Mouse (Mus musculus): ENCODE results near the gene Ascc2.

Ascc2 gene

DNA sequence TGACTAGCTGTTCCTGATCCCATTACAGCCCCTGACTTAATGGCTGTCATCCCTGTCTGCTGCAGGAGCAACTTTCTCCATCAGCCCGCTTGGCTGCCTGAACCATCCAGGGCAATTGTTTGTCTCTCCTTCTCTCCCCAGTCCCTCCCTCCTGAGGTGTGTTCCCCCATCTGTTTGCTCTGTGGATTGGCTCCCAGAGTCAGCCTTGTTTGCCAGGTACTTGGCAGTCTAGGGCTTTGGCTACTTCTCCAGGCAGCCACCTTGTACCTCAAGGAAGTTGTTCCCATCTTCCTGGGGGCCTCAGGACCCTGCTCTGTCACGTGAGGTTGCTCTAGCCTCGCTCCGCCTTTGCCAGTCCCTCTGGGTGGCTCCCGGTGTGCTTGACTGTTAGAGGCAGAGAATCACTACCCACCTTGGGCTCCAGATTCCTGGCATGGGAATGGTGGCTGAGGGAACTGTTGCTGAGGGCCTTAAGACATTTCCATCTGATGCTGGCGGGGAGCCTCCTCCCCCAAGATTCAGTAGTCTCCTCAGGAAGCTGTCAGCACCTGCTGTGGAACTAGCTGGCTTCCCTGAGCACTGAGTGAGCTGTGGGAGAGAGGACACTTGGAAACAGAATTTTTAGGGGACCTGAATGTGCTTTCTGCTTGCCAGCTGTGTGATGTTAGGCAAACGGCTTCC, 83.5 kb downstream of the Ascc2 start:
- no peak for DNase-seq

DNA sequence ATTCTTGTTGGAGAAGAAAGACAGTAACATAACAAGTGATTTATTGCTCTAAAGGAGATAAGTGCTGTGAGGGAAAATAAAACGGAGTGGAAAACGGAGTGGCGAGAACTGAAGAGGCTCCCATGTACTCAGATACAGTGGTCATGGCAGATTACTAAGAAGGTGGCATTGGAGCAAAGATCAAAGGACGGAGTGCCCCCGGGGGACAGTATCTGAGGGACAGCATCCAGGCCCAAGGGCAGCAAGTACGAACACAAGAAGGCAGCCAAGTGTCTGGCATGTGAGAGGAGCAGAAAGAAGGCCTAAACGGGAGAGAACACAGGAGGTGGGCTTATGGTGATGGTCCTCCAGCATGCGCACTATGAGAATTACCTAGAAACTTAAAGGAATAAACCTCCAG, 84.2 kb downstream of the Ascc2 start:
- no peak for DNase-seq

- no peak for DNase-seq
These were observed 92.1 kb downstream of the Ascc2 start for GRCm38 (mm10) chr11:4729603-4730002.

DNA sequence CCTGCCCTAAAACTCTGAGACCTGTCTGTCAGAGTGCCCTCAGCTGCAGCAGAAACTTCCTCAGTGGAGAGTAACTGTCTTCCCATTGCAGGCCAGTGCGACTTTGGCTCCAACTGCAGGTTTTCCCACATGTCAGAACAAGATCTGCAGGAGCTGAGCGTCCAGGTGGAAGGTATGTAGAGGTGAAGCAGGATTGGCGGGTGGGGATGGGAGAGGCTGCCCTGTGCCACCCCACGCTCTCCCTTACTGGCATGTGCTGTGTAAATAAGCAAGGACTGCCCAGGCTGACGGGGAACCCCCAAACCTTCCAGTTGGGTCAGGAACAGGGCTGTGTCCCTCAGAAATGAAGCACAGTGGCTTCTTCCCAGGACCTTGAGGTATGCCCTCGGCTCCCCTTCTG, 92.5 kb downstream of the Ascc2 start:
- DNase-seq: no peak

GRCm38 (mm10) chr11:4730913-4731312, 93.4 kb downstream of the Ascc2 start:
- no peak for DNase-seq

DNA sequence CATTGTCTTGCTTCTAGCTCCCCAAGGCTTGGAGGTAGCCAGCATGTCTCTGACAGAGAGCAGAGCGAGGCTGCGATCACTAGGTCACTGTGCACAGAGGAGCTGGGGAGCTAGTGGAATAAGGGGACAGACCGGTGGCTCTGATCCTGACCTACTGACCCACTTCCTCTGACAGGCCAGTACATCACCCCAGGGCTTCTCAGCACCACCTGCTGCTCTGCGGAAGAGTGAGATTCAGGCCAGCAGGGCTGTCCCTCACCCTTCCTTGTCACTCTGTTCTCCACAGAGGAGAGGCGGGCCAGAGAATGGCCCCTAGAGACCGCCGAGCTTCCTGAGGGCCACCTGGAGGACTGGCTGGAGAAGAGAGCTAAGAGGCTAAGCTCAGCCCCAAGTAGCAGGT, 94.2 kb downstream of the Ascc2 start:
- no peak for DNase-seq

DNA sequence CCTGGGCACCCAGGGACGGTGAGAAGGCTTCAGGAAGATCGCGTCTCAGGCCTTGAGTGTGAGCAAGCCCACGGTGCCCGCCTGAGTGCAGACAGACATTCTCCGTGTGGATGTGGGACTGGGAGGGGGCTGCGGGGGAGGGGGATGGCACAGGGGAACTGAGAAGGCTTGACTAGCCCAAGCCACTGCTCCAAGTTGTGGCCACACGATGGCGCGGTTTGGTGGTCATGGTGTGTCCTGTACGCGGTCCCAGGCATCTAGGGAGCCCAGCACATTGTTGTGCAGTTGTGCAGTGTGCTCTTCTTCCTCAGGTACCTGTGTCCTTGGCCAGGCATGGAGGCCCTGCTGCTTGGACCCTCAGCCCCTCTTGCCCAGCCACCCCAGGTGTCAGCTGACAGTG, 96.6 kb downstream of the Ascc2 start:
- DNase-seq: no peak

Measured in thymus, postnatal 36 days (tissue).